Mouse (Mus musculus): ENCODE results near the gene Ly6g6c.

Gene Ly6g6c

DNA sequence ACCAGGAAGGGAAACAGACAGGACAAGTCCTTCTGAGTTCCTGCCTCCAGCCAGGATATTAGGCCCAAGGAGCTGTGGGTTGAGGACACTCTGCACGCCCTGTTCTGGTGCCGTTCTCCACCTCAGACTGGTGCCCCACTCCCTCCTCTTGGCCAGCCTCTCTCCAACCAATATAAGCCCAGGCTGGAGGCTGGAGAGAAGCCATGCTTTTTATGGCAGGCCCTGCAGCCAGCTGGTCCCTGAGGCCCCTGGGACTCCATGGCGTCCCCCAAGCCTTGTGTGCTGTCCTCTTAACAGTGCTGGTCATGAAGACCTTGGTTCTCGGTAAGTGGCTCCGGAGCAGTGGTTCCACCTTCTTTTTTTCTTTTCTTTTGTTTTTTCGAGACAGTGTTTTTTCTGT lies 42.9 kb downstream of the Ly6g6c start, which contains the start of gene Ly6g5c:
Gene Ly6g5c, plus strand, starts transcription at position 183 of the 400 bp plus-strand sequence.
- no peak for DNase-seq (ENCODE audit: low read depth, low spot score)

DNA sequence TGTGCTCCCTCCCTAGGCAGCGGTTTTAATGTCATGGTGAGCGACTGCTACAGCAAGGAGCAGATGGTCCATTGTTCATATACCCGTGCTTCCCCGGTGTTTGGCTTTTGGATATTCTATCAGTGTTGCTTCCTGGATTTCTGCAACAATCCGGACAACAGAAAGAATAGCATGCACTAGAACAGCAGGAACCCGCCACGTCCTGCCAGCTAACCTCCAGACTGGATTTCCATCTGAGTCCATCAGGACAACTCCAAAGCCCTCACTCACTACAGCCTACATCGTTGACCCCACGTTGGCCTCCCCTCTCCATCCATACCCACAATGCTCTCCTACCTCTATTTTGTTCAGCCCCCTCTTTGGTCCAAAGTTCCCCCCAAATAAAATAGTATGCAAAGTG lies 46.6 kb downstream of the Ly6g6c start:
- DNase-seq (ENCODE audit: low read depth, low spot score) = no peak

DNA sequence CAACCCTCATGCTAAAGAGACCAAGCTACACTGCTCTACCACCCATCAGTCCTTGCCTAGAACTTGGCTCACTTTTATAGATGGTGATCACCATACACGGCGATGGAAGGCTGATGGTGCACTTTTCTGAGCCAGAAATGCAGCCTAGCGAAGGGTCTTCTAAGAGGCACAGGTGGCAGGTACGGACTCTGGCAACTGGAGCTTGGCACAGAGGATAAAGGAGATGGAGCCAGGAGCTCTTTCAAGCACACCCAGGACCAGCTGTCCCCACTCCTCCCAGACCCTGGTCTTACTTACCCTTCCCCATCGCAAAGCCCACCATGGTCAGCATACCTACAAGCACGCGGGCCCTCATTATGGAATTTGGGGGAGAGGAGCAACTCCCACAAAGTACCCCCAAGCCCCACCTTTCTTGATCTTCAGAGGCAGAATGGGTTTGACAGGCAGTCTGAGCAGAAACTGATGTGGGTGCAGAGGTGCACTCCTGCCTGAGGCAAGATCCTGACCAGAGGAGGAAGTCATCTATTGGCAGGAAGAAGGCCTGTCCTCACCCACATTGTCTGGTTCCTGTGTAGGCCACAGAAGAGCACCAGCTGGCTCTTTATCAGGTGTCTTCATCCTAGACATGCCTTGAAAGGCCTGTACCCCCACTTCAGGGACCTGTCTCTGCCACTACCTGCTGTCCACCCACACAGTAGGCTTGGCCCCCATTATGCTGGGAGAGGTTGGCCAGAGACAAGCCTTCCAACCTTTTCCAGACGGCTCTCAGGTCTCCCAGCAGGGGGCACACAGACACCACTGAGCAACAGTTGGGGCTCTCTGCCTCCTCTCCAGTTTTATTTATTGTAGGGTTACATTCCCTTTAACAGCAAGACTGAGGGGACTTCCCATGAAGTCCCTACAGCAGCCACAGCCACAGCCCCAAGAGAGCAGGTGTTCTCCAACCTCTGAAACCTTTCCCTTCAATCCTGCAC lies 50.1 kb downstream of the Ly6g6c start, which contains the start of gene Ly6g5b:
Gene Ly6g5b, minus strand, starts transcription at position 383 of the 974 bp plus-strand sequence.
- no peak for DNase-seq (ENCODE audit: low read depth, low spot score)

Measured in skeletal muscle tissue, adult 2 months (tissue).